Mouse (Mus musculus) hindbrain, embryonic 11.5 days (tissue): ENCODE results near the gene Fam24b. TPM values are rescaled to one million over a fixed set of nuclear protein-coding genes. Genes with fewer than 3 reads are reported as not detected.
A peak's percentile ranks its signal among the peaks of the same experiment; 100 is the strongest.

Experiments
- ATAC-seq: fragments of 200-750 bp; cut with Nextera tagmentation; 2 replicates; pipeline ENCODE4 v1.8.0; 2017; ENCODE audit warnings: mild to moderate bottlenecking, moderate TSS enrichment, moderate library complexity; ENCODE audit not compliant: low FRiP score
- DNase-seq: peaks from one replicate; pipeline ENCODE4 v3.0.0-alpha.2; 2015; ENCODE audit warnings: low spot score
- H3K27ac ChIP-seq: fragments of 300-500 bp; sonication (generic); 2 replicates; pipeline ENCODE4 v1.5.1; 2014; ENCODE audit warnings: mild to moderate bottlenecking, low read depth, low read length
- H3K27me3 ChIP-seq: fragments of 300-500 bp; sonication (generic); 2 replicates; pipeline ENCODE4 v1.6.1; 2014; ENCODE audit warnings: mild to moderate bottlenecking, low read length, moderate library complexity, mixed read lengths; ENCODE audit not compliant: control insufficient read depth, insufficient read depth
- H3K36me3 ChIP-seq: fragments of 300-500 bp; sonication (generic); 2 replicates; pipeline ENCODE4 v1.6.1; 2014; ENCODE audit warnings: mild to moderate bottlenecking, low read length, moderate library complexity, mixed read lengths; ENCODE audit not compliant: control insufficient read depth, insufficient read depth
- H3K4me1 ChIP-seq: fragments of 300-500 bp; sonication (generic); replicated peaks from 2 replicates; pipeline ENCODE4 v1.6.1; 2014; ENCODE audit warnings: low read length, mixed read lengths; ENCODE audit not compliant: control insufficient read depth, insufficient read depth
- H3K4me2 ChIP-seq: fragments of 300-500 bp; sonication (generic); replicated peaks from 2 replicates; pipeline ENCODE4 v1.6.1; 2014; ENCODE audit warnings: mild to moderate bottlenecking, low read depth, low read length
- H3K4me3 ChIP-seq: fragments of 300-500 bp; sonication (generic); 2 replicates; pipeline ENCODE4 v1.5.1; 2014; ENCODE audit warnings: low read depth, low read length
- H3K9ac ChIP-seq: fragments of 300-500 bp; sonication (generic); 2 replicates; pipeline ENCODE4 v1.6.1; 2014; ENCODE audit warnings: low read depth, low read length
- H3K9me3 ChIP-seq: fragments of 300-500 bp; sonication (generic); 2 replicates; pipeline ENCODE4 v1.6.1; 2016; ENCODE audit warnings: low read length; ENCODE audit not compliant: control insufficient read depth
- WGBS: fragments of 180-500 bp; shearing (Covaris S2); extraction: QIAGEN DNeasy Blood & Tissue Kit; methylation state at CpG from one replicate; pipeline ENCODE4 v1.1.7; 2014; 5-methylcytosine and 5-hydroxymethylcytosine counted together
- polyA plus RNA-seq: library from polyadenylated mRNA; unstranded; fragments of >200 nt; fragmentation: Nextera tagmentation; extraction: Ambion mirVana; gene quantifications from 2 replicates; pipeline ENCODE4 v1.2.1, GENCODE M21; 2014

Gene Fam24b
- polyA plus RNA-seq, 1 experiment from 2014 or later: not detected

GRCm38 (mm10) chr7:131345856-131346541 lies 16.7 kb upstream of the Fam24b start:
- WGBS: 78% methylated on average over 7 of the region's 7 CpGs
- H3K4me1 ChIP-seq: no peaks in the 10 kb centered on the region
- ATAC-seq (no peak), DNase-seq (no peak)
- H3K4me3 ChIP-seq: no peak overlapping the region
- no peak overlapping the region for H3K4me2 ChIP-seq
- H3K27me3 ChIP-seq: no peaks in the 10 kb centered on the region
- no peak overlapping the region for H3K27ac ChIP-seq
- H3K36me3 ChIP-seq: peaks cover 4% of the 10 kb centered on the region; the same call in 1 of the 2 replicates
- no peak overlapping the region for H3K9ac ChIP-seq
- H3K9me3 ChIP-seq: no peaks in the 10 kb centered on the region

GRCm38 (mm10) chr7:131337502-131338068 lies 8.3 kb upstream of the Fam24b start:
- no peak overlapping the region for H3K9ac ChIP-seq
- no peaks in the 10 kb centered on the region for H3K27me3 ChIP-seq
- H3K4me2 ChIP-seq: no peak overlapping the region
- DNase-seq (peak; percentile 11), ATAC-seq (peak; percentile 53; the same call in 1 of the 2 replicates)
- 52% methylated on average over 8 of the region's 8 CpGs for WGBS
- H3K27ac ChIP-seq: no peak overlapping the region
- no peaks in the 10 kb centered on the region for H3K4me1 ChIP-seq
- no peaks in the 10 kb centered on the region for H3K36me3 ChIP-seq
- H3K9me3 ChIP-seq: no peaks in the 10 kb centered on the region
- H3K4me3 ChIP-seq: no peak overlapping the region

DNA sequence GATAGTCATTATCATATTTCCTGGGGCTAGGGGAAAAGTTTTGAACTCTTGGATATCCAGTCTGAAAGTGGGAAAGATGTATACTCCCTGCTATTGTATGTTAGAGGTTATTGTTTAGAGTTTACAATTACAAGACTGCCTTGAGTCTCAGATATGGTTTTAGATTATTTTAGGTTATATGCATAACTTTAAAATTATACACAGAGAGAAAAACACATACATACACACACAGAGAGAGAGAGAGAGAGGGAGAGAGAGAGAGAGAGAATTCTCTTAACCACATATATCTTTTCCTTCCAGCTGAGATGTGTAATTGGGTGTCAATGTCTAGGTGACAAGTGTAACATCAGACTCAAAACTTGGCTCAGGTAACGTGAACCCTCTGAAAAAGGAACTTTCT lies 4.2 kb upstream of the Fam24b start, which contains the start of gene Fam24a:
Gene Fam24a, plus strand, starts transcription at position 301 of the 400 bp plus-strand sequence.
- WGBS: 45% methylated on average over 1 of the region's 1 CpGs
- Histone ChIP-seq H3K4me1 (no peaks in the 10 kb centered on the region), H3K4me2 (no peak within 1 kb of the TSS)

DNA sequence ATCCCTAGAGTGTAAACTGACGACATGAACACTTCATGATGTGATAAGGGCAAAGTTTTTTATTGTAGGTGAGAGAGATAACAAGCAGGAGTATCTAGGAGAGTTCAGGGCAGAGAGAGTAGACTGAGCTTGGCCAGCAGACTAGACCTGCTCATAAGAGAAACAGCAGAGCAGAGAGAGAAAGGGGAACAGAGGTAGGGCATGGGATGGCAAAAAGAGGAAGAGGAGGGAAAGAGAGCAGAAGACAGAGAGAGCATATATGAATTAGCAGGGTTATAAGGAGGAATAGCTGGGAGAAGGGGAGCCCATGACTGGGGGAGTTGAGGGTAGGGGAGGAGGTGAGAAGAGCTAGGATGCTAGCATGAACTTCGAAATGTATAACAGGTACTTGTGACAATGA lies 2.4 kb upstream of the Fam24b start:
- Histone ChIP-seq H3K9ac (no peak overlapping the region), H3K4me1 (no peaks in the 10 kb centered on the region), H3K4me2 (no peak overlapping the region), H3K9me3 (no peaks in the 10 kb centered on the region), H3K27ac (no peak overlapping the region), H3K27me3 (no peaks in the 10 kb centered on the region), H3K36me3 (no peaks in the 10 kb centered on the region), H3K4me3 (no peak overlapping the region)
- ATAC-seq: no peak
- 84% methylated on average over 2 of the region's 2 CpGs for WGBS
- DNase-seq: no peak

More for the DNA sequence above, 4.2 kb upstream of the Fam24b start, which contains the start of gene Fam24a:
- H3K9ac ChIP-seq: no peak within 1 kb of the TSS
- no peak for ATAC-seq
- H3K27me3 ChIP-seq: no peaks in the 10 kb centered on the region
- H3K9me3 ChIP-seq: no peaks in the 10 kb centered on the region
- no peak for DNase-seq
- no peaks in the 10 kb centered on the region for H3K36me3 ChIP-seq
- no peak within 1 kb of the TSS for H3K4me3 ChIP-seq
- H3K27ac ChIP-seq: no peak within 1 kb of the TSS

GRCm38 (mm10) chr7:131327054-131327453 lies 2.3 kb downstream of the Fam24b start:
- no peaks in the 10 kb centered on the region for H3K9me3 ChIP-seq
- H3K4me2 ChIP-seq: no peak overlapping the region
- no peaks in the 10 kb centered on the region for H3K27me3 ChIP-seq
- no peak overlapping the region for H3K4me3 ChIP-seq
- no peaks in the 10 kb centered on the region for H3K4me1 ChIP-seq
- ATAC-seq (no peak), DNase-seq (no peak)
- 86% methylated on average over 5 of the region's 5 CpGs for WGBS
- H3K36me3 ChIP-seq: no peaks in the 10 kb centered on the region
- no peak overlapping the region for H3K9ac ChIP-seq
- H3K27ac ChIP-seq: no peak overlapping the region

- ATAC-seq: no peak
Observed at GRCm38 (mm10) chr7:131322192-131322591, 7.1 kb downstream of the Fam24b start, which contains the start of gene Cuzd1. Gene Cuzd1, minus strand, starts transcription at chr7:131322292.

GRCm38 (mm10) chr7:131318340-131318739 lies 11.0 kb downstream of the Fam24b start:
- H3K9ac ChIP-seq: no peak overlapping the region
- no peaks in the 10 kb centered on the region for H3K9me3 ChIP-seq
- H3K27me3 ChIP-seq: no peaks in the 10 kb centered on the region
- WGBS: 77% methylated on average over 5 of the region's 7 CpGs
- no peaks in the 10 kb centered on the region for H3K36me3 ChIP-seq
- DNase-seq: no peak
- H3K4me1 ChIP-seq: no peaks in the 10 kb centered on the region
- ATAC-seq: no peak
- no peak overlapping the region for H3K27ac ChIP-seq
- no peak overlapping the region for H3K4me3 ChIP-seq
- no peak overlapping the region for H3K4me2 ChIP-seq

More at GRCm38 (mm10) chr7:131322192-131322591, 7.1 kb downstream of the Fam24b start, which contains the start of gene Cuzd1:
- Histone ChIP-seq H3K4me2 (no peak within 1 kb of the TSS), H3K27ac (no peak within 1 kb of the TSS), H3K4me1 (no peaks in the 10 kb centered on the region), H3K9ac (no peak within 1 kb of the TSS), H3K9me3 (no peaks in the 10 kb centered on the region), H3K36me3 (no peaks in the 10 kb centered on the region), H3K4me3 (no peak within 1 kb of the TSS), H3K27me3 (no peaks in the 10 kb centered on the region)
- whole genome bisulfite sequencing: 81% methylated on average over 2 of the region's 2 CpGs
- no peak for DNase-seq

GRCm38 (mm10) chr7:131317587-131317986 lies 11.7 kb downstream of the Fam24b start:
- WGBS: 74% methylated on average over 12 of the region's 12 CpGs
- Histone ChIP-seq H3K36me3 (no peaks in the 10 kb centered on the region), H3K9me3 (no peaks in the 10 kb centered on the region), H3K4me3 (no peak overlapping the region), H3K27ac (no peak overlapping the region), H3K4me2 (no peak overlapping the region), H3K9ac (no peak overlapping the region), H3K4me1 (no peaks in the 10 kb centered on the region), H3K27me3 (no peaks in the 10 kb centered on the region)
- ATAC-seq (no peak), DNase-seq (no peak)

DNA sequence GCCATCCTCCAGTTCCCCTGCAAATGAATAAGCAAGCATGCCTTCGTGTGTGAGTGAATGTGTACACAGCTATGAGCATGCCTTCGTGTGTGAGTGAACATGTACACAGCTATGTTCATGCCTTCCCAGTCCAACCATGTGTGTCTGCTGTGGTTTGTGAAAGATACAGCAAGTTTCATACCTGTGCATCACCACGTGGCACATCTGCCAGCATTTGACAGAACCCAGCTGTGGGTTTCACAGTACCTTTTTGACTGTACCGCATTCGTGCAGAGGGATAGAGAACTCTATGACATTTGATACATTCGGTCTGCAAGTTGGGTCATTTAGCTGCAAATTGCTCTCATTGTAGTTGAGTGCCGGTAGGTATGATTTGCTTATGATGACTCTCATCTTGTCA lies 14.8 kb downstream of the Fam24b start:
- Histone ChIP-seq H3K9ac (no peak overlapping the region), H3K36me3 (no peaks in the 10 kb centered on the region), H3K4me2 (no peak overlapping the region), H3K27me3 (no peaks in the 10 kb centered on the region), H3K9me3 (no peaks in the 10 kb centered on the region), H3K4me3 (no peak overlapping the region), H3K4me1 (no peaks in the 10 kb centered on the region), H3K27ac (no peak overlapping the region)
- ATAC-seq (no peak), DNase-seq (no peak)
- WGBS: 85% methylated on average over 7 of the region's 7 CpGs
